Mouse (Mus musculus): ENCODE measurements around the gene Paqr6.
"Not testable (repeated sequence)": the region's sequence is repeated elsewhere in the genome, so short reads cannot be mapped to it uniquely, and the experiment has no call there.

The Paqr6 gene

DNA sequence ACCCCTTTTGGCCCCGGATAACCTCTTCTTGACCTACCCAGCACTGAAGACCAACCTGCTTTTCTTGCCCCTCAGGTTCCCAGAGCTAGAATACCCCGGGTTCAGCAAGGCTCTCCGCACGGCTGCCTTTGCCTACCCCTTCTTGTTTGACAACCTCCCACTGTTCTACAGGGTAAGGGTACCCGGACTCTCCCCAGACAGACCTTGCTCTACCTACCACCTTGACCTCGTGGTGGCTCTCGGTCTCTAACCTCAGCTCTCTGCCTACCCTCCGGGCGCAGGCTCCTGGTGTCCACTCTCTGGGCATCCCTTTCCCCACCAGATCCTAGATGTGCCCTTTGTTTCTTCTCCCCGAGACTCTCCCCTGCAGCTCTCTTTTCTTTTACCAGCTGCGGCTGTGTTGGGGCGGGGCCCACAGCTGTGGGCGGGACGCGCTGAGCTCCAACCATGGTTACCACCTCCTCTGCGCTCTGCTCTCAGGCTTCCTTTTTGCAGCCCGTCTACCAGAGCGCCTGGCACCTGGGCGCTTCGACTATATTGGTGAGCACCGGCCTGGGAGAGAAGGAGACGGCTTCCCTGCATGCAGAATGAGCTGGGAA, 2.5 kb downstream of the Paqr6 start:
- DNase-seq, result peak; percentile 69

- not testable (repeated sequence) for DNase-seq
Observed at GRCm38 (mm10) chr3:88367517-88367916, 3.1 kb downstream of the Paqr6 start.

DNA sequence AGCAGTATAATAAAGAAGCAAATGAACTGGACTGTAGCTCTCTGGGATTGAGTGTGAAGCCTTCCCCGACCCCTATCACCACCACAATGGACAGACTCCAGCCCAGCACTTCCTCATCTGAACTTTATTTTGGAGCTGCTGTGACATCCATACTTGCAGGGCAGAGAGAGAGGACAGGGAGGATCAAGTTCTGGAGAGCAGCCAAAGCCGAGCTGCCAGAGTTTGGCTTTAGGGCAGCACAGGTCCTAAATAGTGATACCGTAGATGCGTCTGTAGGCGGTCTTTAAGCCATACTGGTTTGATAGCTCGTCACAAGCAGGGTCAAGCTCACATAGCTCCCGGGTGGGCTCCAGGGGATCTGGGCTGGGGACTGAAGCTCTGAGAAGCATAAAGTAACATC, 4.1 kb downstream of the Paqr6 start:
- not testable (repeated sequence) for DNase-seq

DNA sequence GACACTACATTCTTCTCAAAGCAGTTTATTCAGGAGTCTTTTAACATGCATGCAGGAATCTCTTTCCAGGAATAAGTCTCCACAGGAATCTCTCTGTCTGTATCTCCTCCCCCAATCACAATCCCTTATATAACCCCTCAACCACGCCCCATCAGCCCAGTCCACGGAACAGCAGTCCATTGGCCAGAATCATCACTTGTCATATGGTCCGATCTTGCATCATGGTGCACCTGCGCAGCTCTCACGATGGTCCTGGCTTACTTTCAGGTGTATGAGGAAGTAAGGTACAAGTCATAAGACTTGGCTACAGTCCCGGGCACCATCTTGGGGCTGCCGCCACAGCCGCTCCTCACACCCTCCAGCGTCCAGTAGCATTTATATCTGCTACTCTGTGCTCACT, 8.3 kb downstream of the Paqr6 start, which contains the start of gene Bglap3:
TSS of gene Bglap3 (minus strand) at position 101 of the 400 bp plus-strand sequence.
- DNase-seq, result not testable (repeated sequence)

GRCm38 (mm10) chr3:88375750-88376626, 11.6 kb downstream of the Paqr6 start:
- DNase-seq, result peak; percentile 46

- DNase-seq, result not testable (repeated sequence)
Observed at GRCm38 (mm10) chr3:88376644-88377043, 12.3 kb downstream of the Paqr6 start.

DNA sequence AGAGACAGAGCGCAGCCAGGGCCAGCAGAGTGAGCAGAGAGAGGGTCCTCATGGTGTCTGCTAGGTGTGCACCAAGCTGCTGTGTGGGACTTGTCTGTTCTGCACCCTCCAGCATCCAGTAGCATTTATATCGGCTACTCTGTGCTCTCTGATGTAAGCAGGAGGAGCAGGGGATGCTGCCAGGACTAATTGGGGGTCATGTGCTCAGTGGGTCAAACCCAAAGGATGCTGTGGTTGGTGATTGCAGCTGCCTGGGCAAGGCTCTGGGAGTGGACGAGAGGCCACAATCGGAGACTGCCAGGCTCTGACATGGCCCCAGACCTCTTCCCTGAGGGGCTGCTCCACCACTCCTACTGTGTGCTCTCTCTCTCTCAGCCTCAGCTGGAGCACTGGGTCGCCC, 14.2 kb downstream of the Paqr6 start, which contains the start of gene Bglap2:
TSS of gene Bglap2 (minus strand) at position 101 of the 400 bp plus-strand sequence.
- not testable (repeated sequence) for DNase-seq

GRCm38 (mm10) chr3:88381389-88382315, 17.3 kb downstream of the Paqr6 start:
- peak; percentile 57 for DNase-seq

DNA sequence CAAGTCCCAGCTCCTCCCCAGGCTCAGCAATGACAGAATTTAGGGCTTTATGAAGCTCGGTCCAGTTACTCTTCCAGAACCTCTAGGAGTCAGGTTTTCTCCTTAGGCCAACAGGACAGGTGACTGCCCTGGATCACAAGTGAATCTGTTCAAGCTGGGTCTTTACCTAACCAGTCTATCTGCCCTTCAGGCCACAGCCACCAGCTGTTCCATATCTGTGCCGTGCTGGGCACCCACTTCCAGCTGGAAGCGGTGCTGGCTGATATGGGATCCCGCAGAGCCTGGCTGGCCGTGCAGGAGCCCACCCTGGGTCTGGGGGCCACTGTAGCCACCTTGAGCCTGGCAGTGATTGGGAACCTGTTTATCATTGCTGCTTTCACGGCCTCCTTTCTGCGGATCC, 18.0 kb downstream of the Paqr6 start:
- DNase-seq, result not testable (repeated sequence)

DNA sequence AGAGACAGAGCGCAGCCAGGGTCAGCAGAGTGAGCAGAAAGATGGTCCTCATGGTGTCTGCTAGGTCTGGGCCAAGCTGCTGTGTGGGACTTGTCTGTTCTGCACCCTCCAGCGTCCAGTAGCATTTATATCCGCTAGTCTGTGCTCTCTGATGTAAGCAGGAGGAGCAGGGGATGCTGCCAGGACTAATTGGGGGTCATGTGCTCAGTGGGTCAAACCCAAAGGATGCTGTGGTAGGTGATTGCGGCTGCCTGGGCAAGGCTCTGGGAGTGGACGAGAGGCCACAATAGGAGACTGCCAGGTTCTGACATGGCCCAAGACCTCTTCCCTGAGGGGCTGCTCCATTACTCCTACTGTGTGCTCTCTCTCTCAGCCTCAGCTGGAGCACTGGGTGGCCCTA, 20.0 kb downstream of the Paqr6 start, which contains the start of gene Bglap:
TSS of gene Bglap (minus strand) at position 101 of the 400 bp plus-strand sequence.
- DNase-seq, result no peak

DNA sequence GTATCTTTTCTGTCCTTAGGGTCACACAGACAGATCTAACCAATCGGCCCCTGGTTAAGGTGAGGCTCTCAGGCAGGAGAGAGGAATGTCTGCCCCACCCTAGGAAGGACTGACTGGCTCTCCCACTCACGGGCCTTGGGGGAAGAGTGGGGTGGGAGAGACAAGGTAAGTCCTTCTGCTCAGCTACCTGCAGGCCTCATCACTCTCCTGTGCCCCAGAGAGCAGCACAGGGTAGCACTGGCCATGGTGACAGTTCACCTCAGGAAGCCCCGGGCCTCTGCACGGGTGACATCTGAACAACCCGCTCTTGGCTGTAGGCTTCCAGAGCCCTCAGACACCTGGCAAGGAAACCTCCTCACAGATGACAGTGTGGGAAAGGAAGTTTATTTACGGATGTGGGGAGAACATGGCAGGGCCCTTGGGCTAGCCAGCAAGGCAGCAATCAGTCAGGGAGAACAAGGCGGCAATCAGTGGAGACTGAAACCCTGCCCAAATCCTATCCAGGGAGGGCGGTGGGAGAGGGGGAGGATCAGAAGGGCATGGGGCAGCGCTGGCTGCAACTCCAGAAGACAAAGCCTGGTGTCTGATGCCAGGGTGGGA, 29.5 kb downstream of the Paqr6 start:
- no peak for DNase-seq

DNA sequence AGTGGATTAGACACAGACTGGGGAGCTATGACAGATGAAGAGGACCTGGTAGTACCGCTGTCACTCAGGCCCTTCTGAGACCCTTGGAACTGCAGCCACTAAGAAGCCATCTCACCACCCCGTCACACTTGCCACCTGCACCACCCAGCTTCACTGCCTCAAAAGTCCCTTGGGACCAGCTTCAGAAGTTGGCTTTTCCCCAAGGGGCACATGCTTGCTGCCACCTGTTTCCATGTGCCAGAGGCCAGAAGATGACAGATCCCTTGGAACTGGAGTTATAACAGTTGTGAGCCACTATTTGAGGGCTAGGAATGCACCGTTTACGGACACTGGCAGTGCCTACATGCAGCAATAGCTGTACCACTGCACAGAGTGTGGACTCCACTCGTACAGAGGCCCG, 30.9 kb downstream of the Paqr6 start:
- DNase-seq, result no peak

DNA sequence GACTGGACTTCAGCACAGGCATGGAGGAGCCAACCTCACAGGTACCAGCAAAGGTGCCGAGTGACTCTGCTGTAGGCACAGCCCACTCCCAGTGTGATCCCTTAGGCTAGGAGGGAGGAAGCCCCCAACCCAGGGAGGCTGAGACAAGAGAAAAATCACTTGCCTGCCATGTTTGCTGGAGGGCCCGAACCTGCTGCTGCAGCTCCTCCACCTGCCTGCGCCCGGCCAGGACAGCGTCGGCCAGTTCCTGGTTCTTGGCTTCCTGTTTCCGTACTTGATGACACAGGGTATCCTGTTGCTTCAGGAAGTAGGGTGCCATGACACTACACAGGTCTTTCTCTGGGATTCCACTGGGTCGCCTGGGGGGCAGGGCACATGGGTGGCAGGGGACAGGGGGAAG, 31.4 kb downstream of the Paqr6 start:
- DNase-seq, result no peak

DNA sequence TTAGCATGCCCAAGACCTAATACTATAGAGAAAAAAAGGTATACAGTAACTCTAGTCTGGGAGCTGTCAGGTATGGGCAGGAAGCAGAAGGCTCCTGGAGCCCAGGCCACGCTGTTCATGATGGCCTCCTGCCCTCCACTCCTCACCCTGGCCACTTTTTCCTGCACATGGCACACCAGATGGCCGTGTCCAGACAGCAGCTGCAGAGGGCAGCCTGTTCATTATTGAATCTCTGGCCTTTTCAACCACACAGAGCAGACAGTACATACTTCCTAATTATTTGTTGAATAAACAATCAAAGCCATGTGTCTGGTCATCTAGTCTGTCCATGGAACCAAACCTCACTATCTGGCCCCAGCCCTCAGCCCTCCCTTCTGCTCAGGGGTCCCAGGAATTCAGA, 34.3 kb downstream of the Paqr6 start:
- no peak for DNase-seq

DNA sequence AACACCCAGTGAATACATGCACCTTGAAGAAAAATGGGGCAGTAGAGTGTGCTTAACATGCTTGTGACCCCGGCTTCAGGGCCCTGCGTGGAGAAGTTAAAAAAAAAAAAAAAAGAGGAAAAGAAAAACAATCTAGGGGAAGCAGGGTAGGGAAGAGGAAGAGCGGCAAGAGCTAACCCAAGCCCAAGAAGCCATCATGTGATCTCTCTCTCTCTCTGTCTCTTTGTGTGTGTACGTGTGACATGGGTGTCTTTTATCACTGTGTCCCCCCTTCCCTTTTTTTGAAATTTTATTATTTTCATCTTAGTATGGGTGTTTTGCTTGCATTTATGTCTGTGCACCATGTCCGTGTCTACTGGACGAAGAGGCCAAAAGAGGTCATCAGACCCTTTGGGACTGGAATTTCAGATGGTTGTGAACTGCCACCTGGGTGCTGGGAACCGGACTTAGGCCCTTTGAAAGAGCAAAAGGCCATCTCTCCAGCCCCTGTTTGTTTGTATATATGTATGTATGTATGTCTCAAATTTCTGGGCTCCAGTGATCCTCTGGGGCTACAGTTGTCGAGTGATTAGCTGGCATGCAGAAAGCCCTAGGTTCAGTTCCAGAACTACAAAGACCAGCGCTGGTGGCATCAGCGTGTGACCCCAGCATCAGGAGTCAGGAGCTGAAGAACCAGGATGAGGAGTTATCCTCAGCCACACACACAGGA, 39.3 kb downstream of the Paqr6 start:
- DNase-seq, result no peak

- peak; percentile 77 for DNase-seq
Observed at GRCm38 (mm10) chr3:88407090-88407489, 42.7 kb downstream of the Paqr6 start.

GRCm38 (mm10) chr3:88407529-88407928, 43.1 kb downstream of the Paqr6 start:
- DNase-seq, result no peak

DNA sequence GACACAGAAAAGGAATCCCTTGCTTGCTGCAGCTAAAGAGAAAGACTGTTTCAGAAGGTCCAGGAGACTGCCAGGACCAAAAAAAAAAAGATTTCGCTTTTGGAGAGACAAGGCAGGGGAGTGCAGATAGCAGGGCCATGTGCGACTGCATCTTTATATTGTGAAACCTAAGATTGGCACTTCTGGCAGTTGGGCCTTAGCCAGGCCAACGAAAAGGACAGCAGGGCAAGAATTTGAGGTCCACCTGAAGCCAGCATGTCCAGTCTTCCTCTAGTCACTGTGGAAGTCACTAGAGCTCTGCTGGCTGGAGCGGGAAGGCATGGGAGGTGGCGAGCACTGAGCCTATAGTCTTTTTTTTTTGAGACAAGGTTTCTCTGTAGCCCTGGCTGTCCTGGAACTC, 44.6 kb downstream of the Paqr6 start:
- DNase-seq, result no peak

DNA sequence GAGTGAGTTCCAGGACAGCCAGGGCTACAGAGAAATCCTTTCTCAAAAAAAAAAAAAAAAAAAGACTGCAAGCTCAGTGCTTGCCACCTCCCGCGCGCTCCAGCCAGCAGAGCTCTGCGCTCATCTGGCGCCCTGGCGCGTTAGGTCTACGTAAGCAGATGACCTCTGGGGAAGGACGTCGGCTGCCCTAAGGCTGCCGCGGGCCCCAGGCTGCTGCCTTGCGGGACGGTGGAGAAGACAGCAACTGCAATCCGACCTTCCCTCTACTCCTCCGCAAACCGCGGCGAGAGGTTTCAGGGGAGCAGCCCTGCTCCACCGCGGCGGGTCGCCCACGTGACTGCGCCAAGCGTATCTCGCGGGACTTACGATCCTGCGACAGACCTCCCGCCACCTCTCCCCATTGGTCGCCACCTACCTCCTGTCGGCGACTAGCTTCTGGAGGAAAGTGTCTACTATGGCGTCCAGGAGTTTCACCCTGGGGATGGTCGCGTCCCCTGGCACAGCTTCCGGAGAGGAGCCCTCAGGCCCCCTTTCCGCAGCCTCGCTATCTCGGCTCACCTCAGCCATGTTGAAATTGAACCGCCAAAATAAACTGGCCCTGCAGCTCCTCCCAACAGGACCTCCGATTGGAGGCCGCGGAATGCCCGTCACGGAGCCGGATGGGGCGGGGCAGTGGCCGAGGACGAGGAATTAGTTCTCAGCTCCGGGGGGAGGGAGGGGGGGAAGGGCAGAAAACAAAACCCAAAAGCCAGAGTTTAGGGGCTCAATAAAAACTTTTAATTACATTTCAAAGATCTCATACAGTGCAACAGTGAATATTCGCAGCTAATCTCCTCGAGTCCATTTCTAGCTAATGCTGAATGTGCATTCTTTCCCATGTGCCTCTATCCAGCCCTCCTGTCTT, 45.6 kb downstream of the Paqr6 start, which contains the start of gene Pmf1:
TSS of gene Pmf1 (minus strand) at position 591 of the 904 bp plus-strand sequence.
- peak; percentile 97 for DNase-seq

- peak; percentile 42 for DNase-seq
Observed at GRCm38 (mm10) chr3:88410645-88411031, 46.3 kb downstream of the Paqr6 start.

DNA sequence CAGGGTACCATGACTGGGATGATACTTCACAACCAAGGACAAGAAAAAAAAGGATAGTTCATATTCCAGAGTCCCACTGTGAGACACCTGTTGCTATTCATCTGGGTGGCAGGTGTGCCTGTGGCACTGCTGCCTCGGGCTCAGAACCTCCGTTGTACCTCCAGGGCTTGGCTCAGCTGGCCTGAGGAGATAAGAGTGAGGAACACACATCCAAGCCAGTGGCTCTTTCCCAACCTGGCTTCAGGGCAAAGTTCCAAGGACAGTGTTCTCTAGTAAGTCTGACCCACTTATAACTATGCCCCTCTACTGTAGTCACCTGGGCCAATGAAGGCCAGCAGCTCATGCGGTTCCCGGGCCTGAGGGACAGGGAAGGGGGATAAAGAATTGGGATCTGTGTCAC, 47.3 kb downstream of the Paqr6 start:
- DNase-seq, result no peak

Measured in kidney, postnatal 10 days (tissue).